Mouse (Mus musculus) ES-E14 (cell line): Measurements from ENCODE around the gene Slc6a2. TPM values are rescaled to one million over a fixed set of nuclear protein-coding genes. Genes with fewer than 3 reads are reported as not detected.

Experiments used
- DNase-seq: peaks from one replicate; pipeline ENCODE4 v3.0.0-alpha.2; 2013; ENCODE audit warnings: low read depth, low spot score
- H3K27ac ChIP-seq: 2 replicates; pipeline ENCODE4 v1.5.1; 2012; ENCODE audit warnings: low read depth, mild to moderate bottlenecking, low read length, moderate library complexity, mixed read lengths; ENCODE audit not compliant: poor library complexity, insufficient read depth, severe bottlenecking
- H3K36me3 ChIP-seq: 2 replicates; pipeline ENCODE4 v1.6.1; 2012; ENCODE audit warnings: mild to moderate bottlenecking, low read length, moderate library complexity, mixed read lengths; ENCODE audit not compliant: control insufficient read depth, poor library complexity, insufficient read depth, severe bottlenecking
- H3K4me1 ChIP-seq, 2 experiments: fragments of 150-350 bp in 1 of 2; sonication (generic) in 1 of 2; 2 replicates each; pipeline ENCODE4 v1.6.1; 2012; ENCODE audit warnings: low read length in 2 of 2, mild to moderate bottlenecking in 1 of 2, mixed read lengths in 1 of 2; ENCODE audit not compliant: control insufficient read depth in 2 of 2, insufficient read depth in 2 of 2, poor library complexity in 1 of 2
- H3K4me3 ChIP-seq, 2 experiments: fragments of 150-350 bp in 1 of 2; sonication (generic) in 1 of 2; 2 replicates each; pipeline ENCODE4 v1.5.1; 2012; ENCODE audit warnings: low read length in 2 of 2, low read depth in 1 of 2, mild to moderate bottlenecking in 1 of 2, mixed read lengths in 1 of 2; ENCODE audit not compliant: insufficient read depth in 1 of 2, poor library complexity in 1 of 2, severe bottlenecking in 1 of 2
- H3K9ac ChIP-seq: 2 replicates; pipeline ENCODE4 v1.6.1; 2012; ENCODE audit warnings: low read depth, mild to moderate bottlenecking, low read length, mixed read lengths; ENCODE audit not compliant: poor library complexity, insufficient read depth, severe bottlenecking
- H3K9me3 ChIP-seq: fragments of 150-350 bp; sonication (generic); 2 replicates; pipeline ENCODE4 v1.6.1; 2012; ENCODE audit warnings: low read depth, mild to moderate bottlenecking, low read length; ENCODE audit not compliant: control insufficient read depth, insufficient read depth
- CHD2 ChIP-seq: IDR thresholded peaks from 2 replicates; pipeline ENCODE4 v1.6.1; 2014; ENCODE audit warnings: mild to moderate bottlenecking, low read depth, low read length, inconsistent platforms
- HCFC1 ChIP-seq: IDR thresholded peaks from 2 replicates; pipeline ENCODE4 v1.6.1; 2012; ENCODE audit warnings: low read length, inconsistent platforms, borderline replicate concordance; ENCODE audit not compliant: insufficient read depth
- MAFK ChIP-seq: IDR thresholded peaks from 2 replicates; pipeline ENCODE4 v1.6.1; 2014; ENCODE audit warnings: mild to moderate bottlenecking, low read depth, low read length, inconsistent platforms; ENCODE audit not compliant: insufficient read depth
- ZC3H11A ChIP-seq: IDR thresholded peaks from 2 replicates; pipeline ENCODE4 v1.6.1; 2012; ENCODE audit warnings: low read depth, mild to moderate bottlenecking, inconsistent platforms, low read length, borderline replicate concordance
- ZNF384 ChIP-seq: IDR thresholded peaks from 2 replicates; pipeline ENCODE4 v1.6.1; 2012; ENCODE audit warnings: low read depth, low read length, inconsistent platforms
- in situ Hi-C, 2 experiments: fragments of 600-800 bp; cut with MboI; formaldehyde crosslinking; loops; one replicate each; pipeline ENCODE4 v1.15.1; 2025; ENCODE audit warnings: low sequenced_read_pairs in 2 of 2, inconsistent platforms in 1 of 2; ENCODE audit not compliant: unreplicated experiment in 2 of 2
- total RNA-seq: library from RNA; depleted of rRNA; stranded (reverse); fragments of 300-350 nt; gene quantifications from 2 replicates; pipeline ENCODE4 v1.2.3, GENCODE M21; 2012

Gene Slc6a2
- total RNA-seq, 1 experiment = 0.62 TPM

GRCm38 (mm10) chr8:93038831-93039230 is 79.0 kb downstream of the Slc6a2 start:
- no peak for TF ChIP-seq MAFK
- TF ChIP-seq CHD2 = no peak
- no peak for TF ChIP-seq HCFC1
- no peak for TF ChIP-seq ZC3H11A
- TF ChIP-seq ZNF384 = no peak
- Histone ChIP-seq H3K27ac (no peak overlapping the region), H3K4me3 (no peak overlapping the region), H3K36me3 (no peaks in the 10 kb centered on the region), H3K4me1 (peaks cover 0 to 7% of the 10 kb centered on the region in 2 experiments; a peak in 1 of 4 replicates), H3K9me3 (no peaks in the 10 kb centered on the region), H3K9ac (no peak overlapping the region)
- DNase-seq = no peak
- in situ Hi-C loops = loop anchor here in 1 of 2 experiments (25.0 kb wide), 1 partner anchor 1173 kb away; the partner anchor contains the start of gene Nup93

DNA sequence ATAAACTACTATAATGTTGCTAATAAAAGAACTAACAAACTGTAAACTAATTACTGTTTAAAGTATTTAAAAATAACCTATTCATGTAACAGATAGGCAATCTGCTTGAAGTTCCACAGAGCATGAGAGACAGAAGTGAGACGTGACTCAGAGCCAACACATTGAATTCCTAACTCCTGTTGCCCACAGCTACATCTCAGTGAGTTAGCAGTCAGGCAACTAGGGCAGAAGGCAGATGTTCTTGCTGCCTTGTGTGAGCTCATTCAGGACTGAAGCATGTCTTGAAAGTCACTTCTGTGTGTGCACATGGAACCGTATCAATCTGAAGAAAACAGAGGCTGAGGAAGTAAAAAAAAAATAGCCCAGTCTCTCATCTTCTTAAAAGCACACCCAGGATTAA is 80.4 kb downstream of the Slc6a2 start:
- Histone ChIP-seq H3K4me1 (peaks cover 0 to 7% of the 10 kb centered on the region in 2 experiments; a peak in 1 of 4 replicates), H3K9ac (no peak overlapping the region), H3K36me3 (no peaks in the 10 kb centered on the region), H3K4me3 (no peak overlapping the region), H3K9me3 (no peaks in the 10 kb centered on the region), H3K27ac (no peak overlapping the region)
- no peak for DNase-seq
- no peak for TF ChIP-seq ZC3H11A
- no peak for TF ChIP-seq ZNF384
- no peak for TF ChIP-seq HCFC1
- TF ChIP-seq MAFK = no peak
- no peak for TF ChIP-seq CHD2
- in situ Hi-C loops = loop anchor here in 1 of 2 experiments (25.0 kb wide), 1 partner anchor 1172 kb away; the partner anchor contains the start of gene Nup93

- Histone ChIP-seq H3K9ac (no peak overlapping the region), H3K36me3 (no peaks in the 10 kb centered on the region), H3K4me1 (peaks cover 0 to 7% of the 10 kb centered on the region in 2 experiments; a peak in 1 of 4 replicates), H3K9me3 (no peaks in the 10 kb centered on the region), H3K27ac (no peak overlapping the region), H3K4me3 (no peak overlapping the region)
- TF ChIP-seq ZNF384 (no peak), ZC3H11A (no peak), CHD2 (no peak), MAFK (no peak), HCFC1 (no peak)
- DNase-seq = no peak
- in situ Hi-C loops = loop anchor here in 1 of 2 experiments (25.0 kb wide), 1 partner anchor 1171 kb away; the partner anchor contains the start of gene Nup93
Measured at GRCm38 (mm10) chr8:93040776-93041567, 81.1 kb downstream of the Slc6a2 start.

DNA sequence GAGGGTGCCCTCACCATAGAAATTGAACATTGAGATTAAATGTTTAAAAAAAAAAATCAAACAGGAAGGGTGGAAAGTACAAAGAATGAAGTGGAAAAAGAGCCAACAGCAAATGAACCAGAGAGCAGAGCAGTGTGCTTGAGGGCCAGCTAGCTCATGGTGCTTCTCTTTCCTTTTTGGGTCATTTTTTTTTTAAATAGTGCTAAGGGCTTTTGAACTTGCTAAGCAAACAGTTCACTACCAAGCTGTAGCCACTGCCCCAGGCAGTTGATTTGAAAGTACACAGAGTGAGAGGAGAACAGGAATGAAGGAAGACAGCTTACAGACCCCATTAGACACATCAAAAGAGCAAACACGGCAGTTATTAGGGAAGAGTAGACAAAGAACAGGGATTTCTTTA is 83.2 kb downstream of the Slc6a2 start:
- TF ChIP-seq MAFK (no peak), CHD2 (no peak), ZNF384 (no peak), ZC3H11A (no peak), HCFC1 (no peak)
- Histone ChIP-seq H3K4me1 (peaks cover 0 to 6% of the 10 kb centered on the region in 2 experiments; a peak in 1 of 4 replicates), H3K27ac (no peak overlapping the region), H3K4me3 (no peak overlapping the region), H3K36me3 (no peaks in the 10 kb centered on the region), H3K9me3 (no peaks in the 10 kb centered on the region), H3K9ac (no peak overlapping the region)
- DNase-seq = no peak
- in situ Hi-C loops = loop anchor here in 1 of 2 experiments (25.0 kb wide), 1 partner anchor 1169 kb away; the partner anchor contains the start of gene Nup93
